Mouse (Mus musculus) liver, embryonic 11.5 days (tissue): ENCODE data around the gene Zfp868. TPM values are rescaled to one million over a fixed set of nuclear protein-coding genes. Genes with fewer than 3 reads are reported as not detected.
"Not testable (repeated sequence)": the region's sequence is repeated elsewhere in the genome, so short reads cannot be mapped to it uniquely, and the experiment has no call there.

Experiments
- ATAC-seq: fragments of 200-750 bp; cut with Nextera tagmentation; replicated peaks from 2 replicates; pipeline ENCODE4 v1.8.0; 2017; ENCODE audit warnings: moderate number of reproducible peaks, mild to moderate bottlenecking, moderate TSS enrichment, moderate library complexity; ENCODE audit not compliant: low FRiP score
- DNase-seq: peaks from one replicate; pipeline ENCODE4 v3.0.0-alpha.2; 2017; ENCODE audit warnings: low spot score
- H3K27ac ChIP-seq: fragments of 300-500 bp; sonication (generic); 2 replicates; pipeline ENCODE4 v1.5.1; 2014; ENCODE audit warnings: mild to moderate bottlenecking, low read depth, low read length, control low read depth
- H3K27me3 ChIP-seq: fragments of 300-500 bp; sonication (generic); replicated peaks from 2 replicates; pipeline ENCODE4 v1.6.1; 2014; ENCODE audit warnings: low read length, mixed read lengths; ENCODE audit not compliant: control insufficient read depth, insufficient read depth
- H3K36me3 ChIP-seq: fragments of 300-500 bp; sonication (generic); 2 replicates; pipeline ENCODE4 v1.6.1; 2014; ENCODE audit warnings: mild to moderate bottlenecking, low read length, moderate library complexity, mixed read lengths; ENCODE audit not compliant: control insufficient read depth, insufficient read depth
- H3K4me1 ChIP-seq: fragments of 300-500 bp; sonication (generic); replicated peaks from 2 replicates; pipeline ENCODE4 v1.6.1; 2014; ENCODE audit warnings: low read length, mixed read lengths; ENCODE audit not compliant: control insufficient read depth, insufficient read depth
- H3K4me2 ChIP-seq: fragments of 300-500 bp; sonication (generic); 2 replicates; pipeline ENCODE4 v1.6.1; 2014; ENCODE audit warnings: mild to moderate bottlenecking, control low read depth, moderate library complexity
- H3K4me3 ChIP-seq: fragments of 300-500 bp; sonication (generic); 2 replicates; pipeline ENCODE4 v1.5.1; 2014; ENCODE audit warnings: low read depth, low read length, control low read depth
- H3K9ac ChIP-seq: fragments of 300-500 bp; sonication (generic); 2 replicates; pipeline ENCODE4 v1.6.1; 2014; ENCODE audit warnings: low read depth, low read length, control low read depth
- H3K9me3 ChIP-seq: fragments of 300-500 bp; sonication (generic); 2 replicates; pipeline ENCODE4 v1.6.1; 2016; ENCODE audit warnings: low read length, inconsistent platforms, mixed read lengths; ENCODE audit not compliant: control insufficient read depth
- WGBS: fragments of 180-500 bp; shearing (Covaris S2); extraction: QIAGEN DNeasy Blood & Tissue Kit; methylation state at CpG from one replicate; pipeline ENCODE4 v1.1.7; 2014; 5-methylcytosine and 5-hydroxymethylcytosine counted together
- polyA plus RNA-seq: library from polyadenylated mRNA; unstranded; fragments of >200 nt; fragmentation: Nextera tagmentation; extraction: Ambion mirVana; gene quantifications from 2 replicates; pipeline ENCODE4 v1.2.1, GENCODE M21; 2014

Zfp868 gene
- 13.9 and 17.2 TPM in 2 replicates for polyA plus RNA-seq

DNA sequence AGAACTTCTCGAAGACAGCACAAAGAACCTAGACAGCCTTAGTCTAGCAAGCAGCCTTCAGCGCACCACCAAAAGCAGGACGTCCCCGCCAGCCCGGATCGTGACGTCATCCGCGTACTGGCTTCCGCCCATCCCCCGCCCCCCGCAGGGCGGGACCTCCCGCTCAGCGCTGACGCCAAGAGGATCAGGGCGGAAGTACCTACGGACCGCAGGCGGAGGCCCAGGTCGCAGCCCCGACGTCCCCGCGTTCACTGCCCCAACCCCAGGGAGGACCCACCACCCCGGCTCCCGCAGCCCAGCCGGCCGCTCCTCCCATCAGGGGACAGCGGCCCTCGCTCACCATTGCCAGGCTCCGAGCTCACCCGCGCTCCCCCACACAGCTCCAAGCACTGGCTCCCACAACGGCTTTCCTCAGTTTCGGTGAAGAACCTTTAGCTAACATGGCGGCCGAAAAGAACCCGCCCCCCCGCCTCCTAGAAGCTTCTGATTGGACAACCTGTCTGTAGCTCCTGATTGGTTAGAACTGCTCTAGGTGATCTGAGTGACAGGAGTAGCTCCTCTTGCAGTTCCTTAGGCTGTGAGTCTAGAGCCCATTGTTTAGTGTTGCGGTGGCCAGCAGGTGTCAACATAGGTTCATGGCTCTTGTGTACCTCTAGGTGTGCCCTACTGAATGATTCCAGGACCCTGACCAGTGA lies at the start of gene Zfp868:
TSS of gene Zfp868 (minus strand) at position 454 of the 695 bp plus-strand sequence.
- Histone ChIP-seq H3K9me3 (no peaks in the 10 kb centered on the region), H3K4me1 (peaks cover 5% of the 10 kb centered on the region; the same call in 1 of the 2 replicates), H3K4me3 (peak within 1 kb of the TSS; percentile 73), H3K9ac (peak within 1 kb of the TSS; percentile 90), H3K36me3 (no peaks in the 10 kb centered on the region), H3K27me3 (no peaks in the 10 kb centered on the region), H3K4me2 (peak within 1 kb of the TSS; percentile 79), H3K27ac (peak within 1 kb of the TSS; percentile 93)
- DNase-seq, result peak; percentile 98
- ATAC-seq, result peak; percentile 99
- under 1% methylated on average over 41 of the region's 41 CpGs for whole genome bisulfite sequencing

DNA sequence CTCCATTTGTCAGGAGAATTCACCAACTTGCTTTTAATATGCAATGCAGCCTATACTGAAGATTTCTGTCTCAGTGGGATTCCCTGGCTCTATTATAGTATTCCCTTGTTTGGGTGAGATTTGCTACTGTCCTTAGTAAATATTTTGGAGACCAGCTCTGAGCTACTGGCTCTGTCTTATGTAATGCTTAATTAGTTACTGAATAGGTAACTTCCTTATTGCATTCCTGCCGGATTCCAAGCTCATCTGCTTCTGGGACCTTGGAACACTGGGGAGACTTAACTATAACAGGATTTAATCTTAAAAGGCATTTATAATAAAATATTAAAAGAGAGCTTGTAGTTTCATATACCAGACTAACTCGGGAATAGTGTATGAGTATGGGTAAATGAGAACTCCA lies 39.7 kb upstream of the Zfp868 start:
- H3K4me3 ChIP-seq, H3K4me2 ChIP-seq, H3K27me3 ChIP-seq, H3K27ac ChIP-seq, H3K36me3 ChIP-seq, H3K9ac ChIP-seq, DNase-seq, H3K4me1 ChIP-seq, H3K9me3 ChIP-seq, ATAC-seq: not testable (repeated sequence)
- 73% methylated on average over 2 of the region's 2 CpGs for WGBS

DNA sequence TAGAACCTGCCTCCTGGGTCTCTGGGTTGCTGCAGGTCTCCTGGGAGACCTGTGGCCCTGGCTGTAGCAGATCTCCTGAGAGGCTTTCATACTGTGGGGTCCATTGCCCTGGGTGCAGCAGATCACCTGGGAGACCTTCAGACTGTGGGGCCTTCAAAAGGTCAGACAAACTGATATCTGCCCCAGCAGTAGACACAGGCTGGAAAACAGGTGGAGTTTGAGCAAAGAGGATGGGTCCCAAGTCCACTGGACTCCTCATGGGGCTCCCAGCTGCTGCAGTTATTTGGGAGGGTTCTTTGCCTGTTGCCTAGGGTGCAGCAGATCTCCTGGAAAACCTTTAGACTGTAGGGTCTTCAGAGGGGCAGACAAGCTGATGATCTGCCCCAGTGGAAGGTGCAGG lies 35.9 kb upstream of the Zfp868 start:
- DNase-seq (no peak), ATAC-seq (no peak)
- no peak overlapping the region for H3K4me3 ChIP-seq
- H3K9me3 ChIP-seq, result no peaks in the 10 kb centered on the region
- no peaks in the 10 kb centered on the region for H3K27me3 ChIP-seq
- no peak overlapping the region for H3K27ac ChIP-seq
- H3K4me2 ChIP-seq, result no peak overlapping the region
- H3K4me1 ChIP-seq, result no peaks in the 10 kb centered on the region
- H3K9ac ChIP-seq, result no peak overlapping the region
- 0 out of 2 replicates have a peak, but pooled peaks cover 2% of the 10 kb centered on the region for H3K36me3 ChIP-seq

DNA sequence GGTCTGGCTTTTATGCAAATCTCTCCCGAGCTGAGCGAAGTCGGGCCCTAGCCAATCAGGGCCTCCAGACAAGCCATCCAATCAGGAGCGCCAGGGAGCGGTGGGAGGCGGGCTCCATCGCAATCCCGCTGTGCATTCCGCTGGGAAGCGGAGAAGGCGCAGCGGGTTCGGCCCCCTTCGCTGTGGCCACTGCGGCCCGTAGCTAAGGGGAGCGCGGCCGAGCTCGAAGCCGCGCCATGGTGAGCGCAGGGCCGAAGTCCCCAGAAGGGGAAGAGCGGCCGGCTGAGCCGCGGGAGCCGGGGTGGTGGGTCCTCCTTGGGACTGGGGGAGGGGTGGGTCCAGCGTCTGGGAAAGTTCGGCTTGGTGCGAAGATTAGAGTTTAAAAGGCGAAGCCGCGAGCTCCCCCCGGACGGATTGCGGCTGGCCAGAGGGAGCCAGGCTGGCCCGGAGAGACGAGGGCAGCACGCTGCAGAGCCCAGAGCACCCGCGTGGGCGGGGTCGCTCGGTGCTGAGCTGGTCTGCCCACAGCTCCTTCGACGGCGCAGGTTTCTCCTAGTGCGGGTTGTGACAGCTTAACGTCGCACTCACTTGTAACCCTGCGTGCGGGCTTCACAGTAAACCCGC lies 29.1 kb upstream of the Zfp868 start, which contains the start of gene Zfp964:
TSS of gene Zfp964 (plus strand) at position 122 of the 624 bp plus-strand sequence.
- under 1% methylated on average over 55 of the region's 55 CpGs for WGBS
- DNase-seq, result peak; percentile 83
- peak; percentile 96 for ATAC-seq
- H3K4me1 ChIP-seq, result peaks cover 6% of the 10 kb centered on the region; the same call in 1 of the 2 replicates
- H3K4me3 ChIP-seq, result peak within 1 kb of the TSS; percentile 62
- H3K36me3 ChIP-seq, result no peaks in the 10 kb centered on the region
- peak within 1 kb of the TSS; percentile 89 for H3K4me2 ChIP-seq
- H3K27me3 ChIP-seq, result peaks cover 7% of the 10 kb centered on the region
- peak within 1 kb of the TSS; percentile 63 for H3K27ac ChIP-seq
- H3K9me3 ChIP-seq, result no peaks in the 10 kb centered on the region
- peak within 1 kb of the TSS; percentile 54 for H3K9ac ChIP-seq

DNA sequence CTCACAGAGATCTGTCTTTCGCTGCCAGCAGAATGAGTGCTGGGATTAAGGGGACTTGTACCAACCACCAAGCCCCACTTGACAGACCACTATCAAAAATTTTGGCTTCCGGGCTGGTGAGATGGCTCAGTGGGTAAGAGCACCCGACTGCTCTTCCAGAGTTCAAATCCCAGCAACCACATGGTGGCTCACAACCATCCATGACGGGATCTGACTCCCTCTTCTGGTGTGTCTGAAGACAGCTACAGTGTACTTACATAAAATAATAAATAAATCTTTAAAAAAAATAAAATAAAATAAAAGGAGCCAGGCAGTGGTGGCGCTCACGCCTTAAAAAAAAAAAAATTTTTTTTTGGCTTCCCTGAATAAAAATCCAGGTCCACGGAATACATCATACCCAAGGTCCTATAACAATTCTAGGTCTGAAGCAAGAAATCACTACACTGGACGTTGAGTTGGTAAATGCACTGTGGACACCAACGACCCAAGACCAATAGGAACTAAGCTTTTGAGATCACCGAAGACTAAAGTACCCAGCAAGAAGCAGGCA lies 28.5 kb upstream of the Zfp868 start:
- Histone ChIP-seq H3K9ac (no peak overlapping the region), H3K27me3 (peaks cover 7% of the 10 kb centered on the region), H3K9me3 (no peaks in the 10 kb centered on the region), H3K4me3 (peak overlapping the region; percentile 62), H3K36me3 (no peaks in the 10 kb centered on the region), H3K4me2 (peak overlapping the region; percentile 89), H3K4me1 (peaks cover 6% of the 10 kb centered on the region; the same call in 1 of the 2 replicates), H3K27ac (no peak overlapping the region)
- no peak for DNase-seq
- 44% methylated on average over 10 of the region's 10 CpGs for WGBS
- ATAC-seq, result no peak; the same call in 1 of the 2 replicates

DNA sequence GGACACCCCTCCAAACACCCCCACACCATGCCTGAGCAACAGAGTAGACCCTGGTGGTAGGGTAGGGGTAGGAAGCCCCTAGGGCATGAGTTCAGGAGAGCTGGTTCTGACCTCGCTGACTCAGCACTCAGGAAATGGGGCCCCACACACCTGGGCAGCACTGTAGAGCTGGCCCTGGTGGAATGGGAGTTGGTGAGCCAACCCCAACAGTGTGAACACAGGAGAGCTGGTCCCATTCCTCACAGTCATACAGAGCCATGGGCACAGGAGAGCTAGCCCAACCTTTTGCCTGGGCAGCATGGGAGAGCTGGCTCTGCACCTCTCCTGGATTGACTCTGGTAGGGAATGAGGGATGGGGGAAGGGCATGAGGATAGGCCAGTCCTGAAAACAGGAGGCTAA lies 7.3 kb downstream of the Zfp868 start:
- no peaks in the 10 kb centered on the region for H3K4me1 ChIP-seq
- H3K4me3 ChIP-seq, result no peak overlapping the region
- peaks cover 12% of the 10 kb centered on the region; the same call in 1 of the 2 replicates for H3K36me3 ChIP-seq
- 82% methylated on average over 1 of the region's 1 CpGs for WGBS
- H3K9me3 ChIP-seq, result no peaks in the 10 kb centered on the region
- ATAC-seq, result no peak
- no peak for DNase-seq
- H3K4me2 ChIP-seq, result no peak overlapping the region
- no peaks in the 10 kb centered on the region for H3K27me3 ChIP-seq
- no peak overlapping the region for H3K9ac ChIP-seq
- H3K27ac ChIP-seq, result no peak overlapping the region

DNA sequence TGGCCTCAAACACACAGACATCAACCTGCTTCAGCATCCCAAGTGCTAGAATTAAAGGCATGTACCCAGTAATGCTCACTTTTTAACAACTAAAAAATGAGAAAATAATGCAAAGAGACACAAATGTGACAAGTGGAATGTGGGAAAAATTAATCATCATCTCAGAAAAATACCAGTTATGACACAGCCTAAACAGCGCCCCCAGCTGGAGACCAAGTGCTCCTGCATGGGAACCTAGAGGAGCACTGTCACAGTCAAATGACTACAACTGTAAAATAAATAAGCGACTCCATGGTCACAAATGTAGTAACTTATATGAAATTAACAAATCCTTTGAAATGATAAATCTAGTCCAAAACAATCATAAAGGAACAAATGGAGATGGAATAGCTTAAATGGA lies 10.7 kb downstream of the Zfp868 start:
- Histone ChIP-seq H3K27ac (no peak overlapping the region), H3K4me3 (no peak overlapping the region), H3K36me3 (peaks cover 22% of the 10 kb centered on the region; the same call in 1 of the 2 replicates), H3K9ac (no peak overlapping the region), H3K4me1 (no peaks in the 10 kb centered on the region), H3K27me3 (no peaks in the 10 kb centered on the region), H3K9me3 (no peaks in the 10 kb centered on the region), H3K4me2 (no peak overlapping the region)
- 57% methylated on average over 2 of the region's 2 CpGs for WGBS
- DNase-seq, result no peak
- no peak for ATAC-seq

DNA sequence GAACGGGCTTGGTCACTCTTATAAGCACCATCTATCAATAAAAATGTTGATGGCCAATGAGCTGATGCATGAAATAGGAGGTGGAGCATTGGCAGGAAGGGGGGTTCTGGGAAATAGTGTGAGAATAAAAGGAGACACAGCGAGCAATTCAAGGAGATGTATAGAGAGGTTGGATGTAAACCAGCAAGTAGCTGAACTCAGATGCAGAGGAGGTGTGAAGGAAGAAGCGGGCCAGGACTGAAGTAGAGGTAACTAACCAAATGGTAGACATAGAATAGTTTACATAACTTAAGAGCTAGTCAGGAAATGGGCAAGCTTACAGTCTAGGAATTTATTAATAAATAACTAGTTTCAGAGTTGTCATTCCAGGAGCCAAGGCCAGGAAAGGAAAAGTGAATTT lies 27.8 kb downstream of the Zfp868 start:
- DNase-seq, H3K36me3 ChIP-seq, H3K9me3 ChIP-seq, ATAC-seq, H3K9ac ChIP-seq, H3K27ac ChIP-seq, H3K4me2 ChIP-seq, H3K4me3 ChIP-seq, H3K4me1 ChIP-seq, H3K27me3 ChIP-seq: not testable (repeated sequence)
- 82% methylated on average over 2 of the region's 3 CpGs for WGBS
